Mouse (Mus musculus) urinary bladder, adult 18-20 months (tissue): ENCODE results near the gene Pxt1.

Source experiments
- DNase-seq, 2 experiments: peaks; one replicate each; pipeline ENCODE4 v3.0.0; 2022; ENCODE audit warnings: low spot score in 2 of 2, mixed read lengths in 2 of 2

Gene Pxt1

GRCm38 (mm10) chr17:28915060-28915628 is 28.5 kb downstream of the Pxt1 start, which contains the start of gene 4930539E08Rik:
TSS of gene 4930539E08Rik (minus strand) at chr17:28915324.
- DNase-seq, result no peak

- no peak for DNase-seq
Observed at GRCm38 (mm10) chr17:28913940-28914339, 29.7 kb downstream of the Pxt1 start.

GRCm38 (mm10) chr17:28913200-28913599 is 30.4 kb downstream of the Pxt1 start:
- no peak for DNase-seq

GRCm38 (mm10) chr17:28910139-28910538 is 33.5 kb downstream of the Pxt1 start:
- no peak for DNase-seq

GRCm38 (mm10) chr17:28909252-28909941 is 34.2 kb downstream of the Pxt1 start:
- no peak for DNase-seq

- DNase-seq, result no peak
Observed at GRCm38 (mm10) chr17:28907959-28908358, 35.7 kb downstream of the Pxt1 start.

- no peak for DNase-seq
Observed at GRCm38 (mm10) chr17:28905377-28905916, 38.2 kb downstream of the Pxt1 start.

GRCm38 (mm10) chr17:28904546-28905376 is 38.9 kb downstream of the Pxt1 start:
- peak in 1 of 2 experiments; percentile 64 for DNase-seq

- DNase-seq, result no peak
Observed at GRCm38 (mm10) chr17:28901559-28901958, 42.1 kb downstream of the Pxt1 start.

- DNase-seq, result no peak
Observed at GRCm38 (mm10) chr17:28899427-28899826, 44.2 kb downstream of the Pxt1 start.

GRCm38 (mm10) chr17:28898249-28898648 is 45.4 kb downstream of the Pxt1 start:
- no peak for DNase-seq

- no peak for DNase-seq
Observed at GRCm38 (mm10) chr17:28897817-28898216, 45.8 kb downstream of the Pxt1 start.

GRCm38 (mm10) chr17:28896095-28896780 is 47.4 kb downstream of the Pxt1 start:
- DNase-seq, result no peak

GRCm38 (mm10) chr17:28895217-28895875 is 48.3 kb downstream of the Pxt1 start:
- DNase-seq, result no peak

- no peak for DNase-seq
Observed at GRCm38 (mm10) chr17:28894050-28894767, 49.4 kb downstream of the Pxt1 start.

GRCm38 (mm10) chr17:28886266-28886665 is 57.4 kb downstream of the Pxt1 start:
- DNase-seq, result no peak

- DNase-seq, result no peak
Observed at GRCm38 (mm10) chr17:28885231-28885630, 58.4 kb downstream of the Pxt1 start.
